Mouse (Mus musculus) liver, postnatal 0 days (tissue): ENCODE data around the gene Stx8.

ENCODE experiments used
- CTCF ChIP-seq: sonication (generic); IDR thresholded peaks from 2 replicates; pipeline ENCODE4 v1.5.1; 2016; ENCODE audit warnings: antibody characterized with exemption, low read depth
- EP300 ChIP-seq: IDR thresholded peaks from 2 replicates; pipeline ENCODE4 v1.6.1; 2016; ENCODE audit warnings: antibody characterized with exemption, low read depth, mild to moderate bottlenecking

DNA sequence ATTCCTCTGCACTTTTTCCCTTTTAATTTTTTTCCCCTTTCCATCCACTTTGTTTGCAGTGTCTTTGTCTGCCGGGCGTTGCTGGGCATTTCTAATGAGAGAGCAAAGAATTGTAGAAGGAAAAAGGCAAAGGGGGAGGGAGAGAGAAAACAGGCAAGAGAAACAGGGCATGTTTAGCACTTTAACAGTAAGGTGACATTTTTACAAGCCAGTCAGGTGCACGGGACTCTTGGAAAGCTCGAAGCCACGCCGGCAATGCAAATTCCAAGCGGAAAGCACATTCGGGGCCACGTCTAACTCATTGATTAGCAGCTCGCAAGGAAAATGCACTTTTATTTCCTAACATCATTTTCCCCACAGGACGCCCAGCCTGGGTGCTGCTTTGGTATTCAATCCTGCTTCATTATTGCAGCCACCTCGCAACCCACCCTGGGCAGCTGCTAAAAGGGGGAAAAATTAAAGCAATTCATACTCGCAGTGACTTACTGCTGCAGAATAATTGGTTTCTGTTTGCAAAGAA is 179.1 kb downstream of the Stx8 start:
- TF ChIP-seq CTCF, result no peak
- TF ChIP-seq EP300, result no peak
